Mouse (Mus musculus) embryonic fibroblast, embryonic 13.5 days (primary cell): Measurements from ENCODE around the gene Mrps2. TPM values are rescaled to one million over a fixed set of nuclear protein-coding genes. Genes with fewer than 3 reads are reported as not detected.
"Not testable (repeated sequence)": the region's sequence is repeated elsewhere in the genome, so short reads cannot be mapped to it uniquely, and the experiment has no call there.

ENCODE experiments used
- H3K27ac ChIP-seq: 2 replicates; pipeline ENCODE4 v1.5.1; 2012; ENCODE audit warnings: low read length, control low read depth, inconsistent platforms; ENCODE audit not compliant: insufficient read depth
- H3K4me1 ChIP-seq: 2 replicates; pipeline ENCODE4 v1.6.1; 2011; ENCODE audit warnings: low read length; ENCODE audit not compliant: control insufficient read depth, insufficient read depth
- H3K4me3 ChIP-seq: 2 replicates; pipeline ENCODE4 v1.5.1; 2011; ENCODE audit warnings: mild to moderate bottlenecking, control low read depth, low read length; ENCODE audit not compliant: insufficient read depth
- CTCF ChIP-seq: IDR thresholded peaks from 2 replicates; pipeline ENCODE4 v1.5.1; 2011; ENCODE audit warnings: mild to moderate bottlenecking, control low read depth, low read length, moderate library complexity, borderline replicate concordance; ENCODE audit not compliant: insufficient read depth
- POLR2A ChIP-seq: IDR thresholded peaks from 2 replicates; pipeline ENCODE4 v1.6.1; 2011; ENCODE audit warnings: low read depth, mild to moderate bottlenecking, control low read depth, low read length, moderate library complexity
- polyA plus RNA-seq: library from polyadenylated mRNA; stranded (reverse); fragments of >200 nt; gene quantifications from 2 replicates; pipeline ENCODE4 v1.2.4, GENCODE M21; 2011; ENCODE audit warnings: low read depth; ENCODE audit not compliant: missing spikeins, insufficient read length

Mrps2 gene
- polyA plus RNA-seq, 1 experiment = 37.4 TPM

GRCm38 (mm10) chr2:28470591-28470990, 2.7 kb downstream of the Mrps2 start:
- Histone ChIP-seq H3K27ac (no peak overlapping the region), H3K4me1 (no peaks in the 10 kb centered on the region), H3K4me3 (no peak overlapping the region)
- TF ChIP-seq POLR2A = no peak
- no peak for TF ChIP-seq CTCF

GRCm38 (mm10) chr2:28472011-28472410, 4.1 kb downstream of the Mrps2 start:
- not testable (repeated sequence) for H3K4me1 ChIP-seq, H3K4me3 ChIP-seq, H3K27ac ChIP-seq

GRCm38 (mm10) chr2:28477993-28478392, 10.1 kb downstream of the Mrps2 start:
- H3K27ac ChIP-seq, H3K4me1 ChIP-seq, H3K4me3 ChIP-seq: not testable (repeated sequence)

- no peak overlapping the region for H3K4me3 ChIP-seq
- TF ChIP-seq POLR2A (no peak), CTCF (no peak)
- no peaks in the 10 kb centered on the region for H3K4me1 ChIP-seq
- H3K27ac ChIP-seq = no peak overlapping the region
Observed at GRCm38 (mm10) chr2:28479208-28480204, 11.6 kb downstream of the Mrps2 start.

- TF ChIP-seq CTCF = no peak
- TF ChIP-seq POLR2A = no peak
- Histone ChIP-seq H3K27ac (no peak overlapping the region), H3K4me3 (no peak overlapping the region), H3K4me1 (no peaks in the 10 kb centered on the region)
Observed at GRCm38 (mm10) chr2:28483861-28484260, 16.0 kb downstream of the Mrps2 start.

GRCm38 (mm10) chr2:28494521-28494920, 26.7 kb downstream of the Mrps2 start:
- Histone ChIP-seq H3K27ac (no peak overlapping the region), H3K4me3 (no peak overlapping the region), H3K4me1 (no peaks in the 10 kb centered on the region)
- TF ChIP-seq CTCF (no peak), POLR2A (no peak)

GRCm38 (mm10) chr2:28495207-28495756, 27.4 kb downstream of the Mrps2 start:
- no peak for TF ChIP-seq POLR2A
- no peak for TF ChIP-seq CTCF
- no peaks in the 10 kb centered on the region for H3K4me1 ChIP-seq
- no peak overlapping the region for H3K27ac ChIP-seq
- H3K4me3 ChIP-seq = no peak overlapping the region

GRCm38 (mm10) chr2:28495801-28496595, 28.1 kb downstream of the Mrps2 start:
- Histone ChIP-seq H3K4me3 (no peak overlapping the region), H3K4me1 (no peaks in the 10 kb centered on the region), H3K27ac (no peak overlapping the region)
- TF ChIP-seq POLR2A = no peak
- TF ChIP-seq CTCF = no peak

GRCm38 (mm10) chr2:28496671-28497070, 28.8 kb downstream of the Mrps2 start, which contains the start of gene Gbgt1:
Gene Gbgt1, plus strand, starts transcription at chr2:28496891.
- Histone ChIP-seq H3K4me1 (no peaks in the 10 kb centered on the region), H3K4me3 (no peak within 1 kb of the TSS), H3K27ac (no peak within 1 kb of the TSS)
- TF ChIP-seq CTCF (no peak), POLR2A (no peak)

- TF ChIP-seq POLR2A (no peak), CTCF (no peak)
- H3K27ac ChIP-seq = no peak overlapping the region
- H3K4me3 ChIP-seq = no peak overlapping the region
- no peaks in the 10 kb centered on the region for H3K4me1 ChIP-seq
Observed at GRCm38 (mm10) chr2:28497561-28497960, 29.7 kb downstream of the Mrps2 start.
